Mouse (Mus musculus) midbrain, embryonic 14.5 days (tissue): ENCODE measurements at regions not wholly inside any gene's neighbourhood (a gene's known extent, or its start where the extent isn't known, plus 50 kb on each side); places are given as distances from the start of the nearest gene placed in this dataset.

ENCODE experiments used
- ATAC-seq: fragments of 200-750 bp; cut with Nextera tagmentation; 2 replicates; pipeline ENCODE4 v1.8.0; 2017; ENCODE audit warnings: moderate number of reproducible peaks, moderate library complexity; ENCODE audit not compliant: low FRiP score, low TSS enrichment
- DNase-seq: peaks from one replicate; pipeline ENCODE4 v3.0.0-alpha.2; 2015
- H3K27ac ChIP-seq: fragments of 300-500 bp; sonication (generic); replicated peaks from 2 replicates; pipeline ENCODE4 v1.5.1; 2014; ENCODE audit warnings: mild to moderate bottlenecking, low read depth, low read length, moderate library complexity
- H3K27me3 ChIP-seq: fragments of 300-500 bp; sonication (generic); 2 replicates; pipeline ENCODE4 v1.6.1; 2014; ENCODE audit warnings: low read length, control low read depth, mixed read lengths; ENCODE audit not compliant: control insufficient read depth, insufficient read depth
- H3K36me3 ChIP-seq: fragments of 300-500 bp; sonication (generic); 2 replicates; pipeline ENCODE4 v1.6.1; 2014; ENCODE audit warnings: low read length, control low read depth; ENCODE audit not compliant: control insufficient read depth, insufficient read depth
- H3K4me1 ChIP-seq: fragments of 300-500 bp; sonication (generic); 2 replicates; pipeline ENCODE4 v1.6.1; 2014; ENCODE audit warnings: mild to moderate bottlenecking, antibody characterized with exemption, low read length, control low read depth; ENCODE audit not compliant: control insufficient read depth, insufficient read depth
- H3K4me2 ChIP-seq: fragments of 300-500 bp; sonication (generic); 2 replicates; pipeline ENCODE4 v1.6.1; 2014; ENCODE audit warnings: mild to moderate bottlenecking, low read length, moderate library complexity
- H3K4me3 ChIP-seq: fragments of 300-500 bp; sonication (generic); replicated peaks from 2 replicates; pipeline ENCODE4 v1.5.1; 2014; ENCODE audit warnings: low read depth, low read length
- H3K9ac ChIP-seq: fragments of 300-500 bp; sonication (generic); replicated peaks from 2 replicates; pipeline ENCODE4 v1.6.1; 2014; ENCODE audit warnings: mild to moderate bottlenecking, low read length, moderate library complexity
- H3K9me3 ChIP-seq: fragments of 300-500 bp; sonication (generic); 2 replicates; pipeline ENCODE4 v1.6.1; 2016; ENCODE audit warnings: low read length, control low read depth, mixed read lengths; ENCODE audit not compliant: control insufficient read depth
- WGBS: fragments of 180-500 bp; shearing (Covaris S2); extraction: QIAGEN DNeasy Blood & Tissue Kit; methylation state at CpG from one replicate; pipeline ENCODE4 v1.1.7; 2014; 5-methylcytosine and 5-hydroxymethylcytosine counted together

GRCm38 (mm10) chr17:85876853-85877252, 188.8 kb upstream of the Six2 start:
- Histone ChIP-seq H3K27me3 (no peaks in the 10 kb centered on the region; the same call in 1 of the 2 replicates), H3K4me2 (no peak overlapping the region), H3K9ac (no peak overlapping the region), H3K27ac (no peak overlapping the region), H3K9me3 (no peaks in the 10 kb centered on the region), H3K4me3 (no peak overlapping the region), H3K36me3 (no peaks in the 10 kb centered on the region), H3K4me1 (peaks cover 20% of the 10 kb centered on the region)
- 62% methylated on average over 10 of the region's 10 CpGs for WGBS
- no peak for ATAC-seq
- DNase-seq = no peak

GRCm38 (mm10) chr17:85873853-85874586, 185.9 kb upstream of the Six2 start:
- DNase-seq = peak; percentile 84

GRCm38 (mm10) chr17:85872903-85873413, 184.9 kb upstream of the Six2 start:
- Histone ChIP-seq H3K9me3 (no peaks in the 10 kb centered on the region), H3K4me3 (no peak overlapping the region), H3K27me3 (no peaks in the 10 kb centered on the region; the same call in 1 of the 2 replicates), H3K27ac (no peak overlapping the region), H3K4me2 (no peak overlapping the region), H3K9ac (no peak overlapping the region), H3K4me1 (peaks cover 20% of the 10 kb centered on the region), H3K36me3 (no peaks in the 10 kb centered on the region)
- ATAC-seq = no peak
- whole genome bisulfite sequencing = 55% methylated on average over 6 of the region's 6 CpGs
- no peak for DNase-seq

More at GRCm38 (mm10) chr17:85873853-85874586, 185.9 kb upstream of the Six2 start:
- Histone ChIP-seq H3K27ac (peak overlapping the region; percentile 21; the same call in 1 of the 2 replicates), H3K9ac (no peak overlapping the region), H3K4me2 (peak overlapping the region; percentile 29), H3K9me3 (no peaks in the 10 kb centered on the region), H3K4me3 (no peak overlapping the region), H3K36me3 (no peaks in the 10 kb centered on the region), H3K27me3 (no peaks in the 10 kb centered on the region; the same call in 1 of the 2 replicates), H3K4me1 (peaks cover 20% of the 10 kb centered on the region)
- ATAC-seq = peak; percentile 70; the same call in 1 of the 2 replicates
- 11% methylated on average over 13 of the region's 13 CpGs for WGBS

GRCm38 (mm10) chr17:85870406-85870805, 182.3 kb upstream of the Six2 start:
- Histone ChIP-seq H3K27me3 (no peaks in the 10 kb centered on the region), H3K27ac (no peak overlapping the region), H3K9me3 (no peaks in the 10 kb centered on the region), H3K4me2 (no peak overlapping the region), H3K36me3 (no peaks in the 10 kb centered on the region), H3K4me3 (no peak overlapping the region), H3K9ac (no peak overlapping the region), H3K4me1 (peaks cover 20% of the 10 kb centered on the region)
- ATAC-seq (no peak), DNase-seq (no peak)
- 64% methylated on average over 8 of the region's 8 CpGs for WGBS

GRCm38 (mm10) chr17:85869179-85869578, 181.1 kb upstream of the Six2 start:
- no peak overlapping the region for H3K9ac ChIP-seq
- ATAC-seq = no peak

GRCm38 (mm10) chr17:85867945-85868616, 180.0 kb upstream of the Six2 start:
- DNase-seq (no peak), ATAC-seq (no peak)
- Histone ChIP-seq H3K27me3 (no peaks in the 10 kb centered on the region), H3K4me3 (no peak overlapping the region), H3K9me3 (no peaks in the 10 kb centered on the region), H3K4me2 (no peak overlapping the region), H3K27ac (no peak overlapping the region), H3K9ac (no peak overlapping the region), H3K36me3 (no peaks in the 10 kb centered on the region), H3K4me1 (no peaks in the 10 kb centered on the region; the same call in none of the 2 replicates)
- 84% methylated on average over 12 of the region's 12 CpGs for WGBS

More at GRCm38 (mm10) chr17:85869179-85869578, 181.1 kb upstream of the Six2 start:
- H3K4me3 ChIP-seq = no peak overlapping the region
- DNase-seq = peak; percentile 48
- no peak overlapping the region for H3K27ac ChIP-seq
- H3K4me2 ChIP-seq = no peak overlapping the region
- no peaks in the 10 kb centered on the region for H3K27me3 ChIP-seq
- WGBS = 14% methylated on average over 5 of the region's 5 CpGs
- no peaks in the 10 kb centered on the region for H3K9me3 ChIP-seq
- peaks cover 11% of the 10 kb centered on the region for H3K4me1 ChIP-seq
- H3K36me3 ChIP-seq = no peaks in the 10 kb centered on the region

GRCm38 (mm10) chr17:85866581-85866980, 178.5 kb upstream of the Six2 start:
- Histone ChIP-seq H3K9ac (no peak overlapping the region), H3K27ac (no peak overlapping the region), H3K27me3 (no peaks in the 10 kb centered on the region), H3K4me2 (no peak overlapping the region), H3K36me3 (no peaks in the 10 kb centered on the region), H3K9me3 (no peaks in the 10 kb centered on the region), H3K4me3 (no peak overlapping the region), H3K4me1 (no peaks in the 10 kb centered on the region; the same call in 1 of the 2 replicates)
- ATAC-seq (no peak), DNase-seq (no peak)
- WGBS = 67% methylated on average over 3 of the region's 3 CpGs

- H3K4me2 ChIP-seq = no peak overlapping the region
- no peak overlapping the region for H3K27ac ChIP-seq
- H3K9me3 ChIP-seq = no peaks in the 10 kb centered on the region
- ATAC-seq = no peak
- no peaks in the 10 kb centered on the region for H3K36me3 ChIP-seq
- H3K27me3 ChIP-seq = no peaks in the 10 kb centered on the region
- no peak overlapping the region for H3K4me3 ChIP-seq
- no peak for DNase-seq
- WGBS = 89% methylated on average over 4 of the region's 4 CpGs
- H3K9ac ChIP-seq = no peak overlapping the region
- no peaks in the 10 kb centered on the region; the same call in 1 of the 2 replicates for H3K4me1 ChIP-seq
Observed at GRCm38 (mm10) chr17:85865940-85866339, 177.9 kb upstream of the Six2 start.
